Mouse (Mus musculus) spleen, adult 2 months (tissue): ENCODE results near the gene Eri2. TPM values are rescaled to one million over a fixed set of nuclear protein-coding genes. Genes with fewer than 3 reads are reported as not detected.

Experiments
- DNase-seq, 2 experiments: peaks; one replicate each; pipeline versions ENCODE4 v3.0.0 to v3.0.0-alpha.2; 2012 to 2021; ENCODE audit warnings: low spot score in 2 of 2, low read depth in 1 of 2
- H3K27ac ChIP-seq: fragments of 200-500 bp; 2 replicates; pipeline ENCODE4 v1.5.1; 2012; ENCODE audit warnings: low read length, inconsistent platforms; ENCODE audit not compliant: insufficient read depth
- H3K27me3 ChIP-seq: fragments of 200-500 bp; 2 replicates; pipeline ENCODE4 v1.6.1; 2012; ENCODE audit warnings: mild to moderate bottlenecking, moderate library complexity, low read length, inconsistent platforms; ENCODE audit not compliant: control insufficient read depth, insufficient read depth
- H3K36me3 ChIP-seq: fragments of 200-500 bp; 2 replicates; pipeline ENCODE4 v1.6.1; 2012; ENCODE audit warnings: mild to moderate bottlenecking, low read length, inconsistent platforms; ENCODE audit not compliant: control insufficient read depth, insufficient read depth
- H3K4me1 ChIP-seq: fragments of 200-500 bp; 2 replicates; pipeline ENCODE4 v1.6.1; 2011; ENCODE audit warnings: inconsistent platforms; ENCODE audit not compliant: control insufficient read depth, insufficient read depth, insufficient read length
- H3K4me3 ChIP-seq: fragments of 200-500 bp; 2 replicates; pipeline ENCODE4 v1.5.1; 2011; ENCODE audit warnings: mild to moderate bottlenecking, inconsistent platforms; ENCODE audit not compliant: insufficient read depth, insufficient read length; ENCODE audit errors: extremely low read depth
- CTCF ChIP-seq: fragments of 200-500 bp; IDR thresholded peaks from 2 replicates; pipeline ENCODE4 v1.5.1; 2011; ENCODE audit warnings: mild to moderate bottlenecking, inconsistent platforms; ENCODE audit not compliant: insufficient read depth, insufficient read length, insufficient replicate concordance; ENCODE audit errors: extremely low read depth
- POLR2A ChIP-seq: fragments of 200-500 bp; IDR thresholded peaks from 2 replicates; pipeline ENCODE4 v1.6.1; 2011; ENCODE audit warnings: low read depth, low read length, inconsistent platforms
- whole genome bisulfite sequencing: fragments of 180-500 bp; shearing (Covaris S2); methylation state at CpG from one replicate; pipeline ENCODE4 v1.1.7; 2018; 5-methylcytosine and 5-hydroxymethylcytosine counted together
- polyA plus RNA-seq: library from polyadenylated mRNA; depleted of rRNA; stranded (reverse); fragments of >200 nt; gene quantifications from 2 replicates; pipeline ENCODE4 v1.2.3, GENCODE M21; 2012

Gene Eri2
- polyA plus RNA-seq, 1 experiment, result 0.46 TPM

DNA sequence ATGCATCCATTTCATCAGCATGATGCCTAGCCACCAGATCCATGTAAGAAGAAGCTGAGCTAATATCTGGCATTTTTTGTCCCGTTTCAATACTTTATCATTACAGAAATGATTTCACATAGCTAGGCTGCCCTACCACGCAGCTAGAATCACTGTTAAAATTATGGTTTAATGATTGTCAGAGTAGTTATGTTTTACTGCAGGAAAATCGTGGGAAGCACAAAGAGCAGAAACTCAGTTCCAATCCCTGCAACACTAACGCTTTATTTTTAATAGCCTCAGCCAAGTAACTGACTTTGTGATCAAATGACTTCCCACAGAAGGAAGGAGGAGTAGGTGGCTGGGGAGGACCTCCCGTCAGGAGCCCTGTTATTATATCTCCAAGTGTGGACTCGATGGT, 26.9 kb downstream of the Eri2 start:
- 85% methylated on average over 6 of the region's 6 CpGs for WGBS
- H3K4me1 ChIP-seq, result no peaks in the 10 kb centered on the region

DNA sequence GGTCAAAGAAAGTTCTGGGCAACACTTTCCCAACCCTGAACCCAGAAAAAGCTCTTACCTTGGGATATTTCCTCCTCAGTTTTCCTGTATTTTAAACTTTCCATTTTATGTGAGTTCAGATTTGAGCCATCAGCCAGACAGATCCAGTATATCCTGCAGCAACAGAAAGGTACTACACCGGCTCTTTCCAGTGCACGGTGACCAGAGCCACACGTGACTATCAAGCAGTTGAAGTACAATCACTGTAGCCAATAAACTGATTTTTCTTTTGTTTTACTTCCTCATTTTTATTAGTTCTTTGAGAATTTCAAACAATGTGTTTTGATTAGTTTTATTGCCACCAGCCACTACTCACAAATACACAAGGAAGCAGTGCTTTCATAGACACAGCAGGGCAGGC, 29.5 kb downstream of the Eri2 start:
- H3K27me3 ChIP-seq, result no peaks in the 10 kb centered on the region
- H3K36me3 ChIP-seq, result no peaks in the 10 kb centered on the region
- no peak overlapping the region for H3K4me3 ChIP-seq
- WGBS, result 69% methylated on average over 3 of the region's 3 CpGs
- TF ChIP-seq CTCF (no peak), POLR2A (no peak)
- H3K4me1 ChIP-seq, result no peaks in the 10 kb centered on the region
- no peak overlapping the region for H3K27ac ChIP-seq
- DNase-seq, result no peak

More for the DNA sequence above, 26.9 kb downstream of the Eri2 start:
- DNase-seq, result no peak
- H3K27ac ChIP-seq, result no peak overlapping the region
- TF ChIP-seq CTCF (no peak), POLR2A (no peak)
- no peak overlapping the region for H3K4me3 ChIP-seq
- H3K27me3 ChIP-seq, result no peaks in the 10 kb centered on the region
- H3K36me3 ChIP-seq, result no peaks in the 10 kb centered on the region

DNA sequence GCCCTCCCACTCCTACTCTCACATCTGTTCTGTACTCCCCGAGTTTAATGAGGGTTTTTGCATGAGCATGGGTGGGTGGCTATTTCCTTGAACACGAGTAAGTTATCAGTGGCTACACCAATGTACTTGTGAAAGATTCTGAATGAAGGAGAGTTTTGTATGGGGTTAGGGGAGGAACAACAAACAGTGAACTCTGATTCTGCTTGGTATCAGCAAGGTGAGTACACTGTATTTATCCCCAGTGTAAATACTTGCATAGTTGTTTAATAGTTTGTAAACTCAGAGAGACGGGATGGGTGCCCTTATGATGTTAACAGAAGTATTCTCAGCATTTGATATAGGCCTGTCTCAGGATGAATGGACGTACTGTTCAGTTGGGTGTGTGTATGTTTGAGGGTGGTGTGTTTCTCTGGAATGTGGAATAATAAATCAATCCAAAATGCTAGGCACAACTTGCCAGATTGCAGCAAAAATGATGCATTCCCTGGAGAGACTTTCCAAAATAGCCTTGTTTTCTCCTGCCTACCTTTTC, 31.6 kb downstream of the Eri2 start:
- H3K27me3 ChIP-seq, result no peaks in the 10 kb centered on the region
- H3K4me3 ChIP-seq, result no peak overlapping the region
- 67% methylated on average over 4 of the region's 4 CpGs for WGBS
- no peaks in the 10 kb centered on the region for H3K4me1 ChIP-seq
- TF ChIP-seq CTCF (no peak), POLR2A (no peak)
- H3K36me3 ChIP-seq, result no peaks in the 10 kb centered on the region
- no peak overlapping the region for H3K27ac ChIP-seq
- no peak for DNase-seq

DNA sequence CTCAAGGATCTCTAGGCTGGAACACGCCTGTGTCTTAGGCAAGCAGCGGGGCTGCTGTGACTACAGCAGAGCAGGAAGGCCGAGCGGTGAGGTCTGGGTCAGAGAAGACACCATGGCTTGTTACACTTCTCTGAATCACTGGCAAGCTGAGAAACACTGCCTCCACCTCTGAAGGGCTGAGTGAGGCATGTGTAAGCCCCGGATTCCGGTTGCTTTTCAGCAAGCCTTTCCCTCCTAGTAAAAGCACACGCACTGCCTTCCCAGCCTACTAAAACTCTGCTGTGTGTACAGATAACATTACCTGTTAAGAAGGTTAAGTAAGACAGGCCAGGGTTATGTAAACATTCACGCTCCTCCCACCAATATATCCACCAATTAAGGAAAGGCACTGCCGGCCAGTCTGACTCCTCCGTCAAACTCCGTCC, 33.3 kb downstream of the Eri2 start, which contains the start of gene Acsm3:
TSS of gene Acsm3 (plus strand) at position 397 of the 425 bp plus-strand sequence.
- WGBS, result 72% methylated on average over 11 of the region's 11 CpGs
- Histone ChIP-seq H3K4me3 (no peak within 1 kb of the TSS), H3K27ac (no peak within 1 kb of the TSS)

DNA sequence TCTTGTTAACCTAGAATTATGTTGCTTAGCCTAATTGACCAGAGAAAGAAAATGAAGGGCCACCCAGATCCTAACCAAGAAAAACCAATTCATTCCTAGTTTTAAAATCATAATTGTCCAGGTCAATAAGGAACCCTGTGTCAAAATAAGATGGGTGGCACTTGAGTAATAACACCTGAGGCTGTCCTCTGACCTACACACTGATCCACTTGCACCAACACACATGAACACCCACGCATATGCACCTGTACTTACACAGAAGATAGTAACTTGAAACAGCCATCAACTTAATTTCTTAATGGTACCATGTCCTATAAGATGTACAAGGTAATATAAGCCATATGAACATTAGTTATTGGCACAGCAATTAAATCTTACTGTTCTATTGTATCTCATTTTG, 40.2 kb downstream of the Eri2 start:
- WGBS, result 83% methylated on average over 1 of the region's 1 CpGs

More for the DNA sequence above, 33.3 kb downstream of the Eri2 start, which contains the start of gene Acsm3:
- Histone ChIP-seq H3K36me3 (no peaks in the 10 kb centered on the region), H3K27me3 (no peaks in the 10 kb centered on the region), H3K4me1 (no peaks in the 10 kb centered on the region)
- no peak for DNase-seq
- no peak for TF ChIP-seq POLR2A
- no peak for TF ChIP-seq CTCF

DNA sequence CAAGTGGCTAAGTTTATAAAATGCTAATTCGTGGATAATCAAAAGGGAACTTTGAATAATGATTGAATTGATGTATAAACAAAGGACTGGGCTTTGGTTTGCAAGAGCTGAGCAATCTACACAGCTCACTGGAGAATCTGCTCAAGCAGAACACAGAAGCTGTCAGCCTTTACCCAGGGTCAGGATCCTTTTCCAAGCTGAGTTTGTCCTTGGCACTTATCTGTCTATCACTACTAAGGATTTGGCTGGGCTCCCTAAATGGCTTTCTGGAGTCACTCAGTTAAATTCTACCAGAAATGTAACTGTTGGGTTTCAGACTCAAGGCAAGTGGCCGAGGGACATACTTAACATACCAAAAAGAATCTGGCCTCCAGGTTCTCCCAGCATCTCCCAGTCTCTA, 43.9 kb downstream of the Eri2 start:
- Histone ChIP-seq H3K36me3 (no peaks in the 10 kb centered on the region), H3K4me3 (no peak overlapping the region), H3K4me1 (no peaks in the 10 kb centered on the region), H3K27ac (no peak overlapping the region), H3K27me3 (no peaks in the 10 kb centered on the region; the same call in 1 of the 2 replicates)
- DNase-seq, result no peak
- no peak for TF ChIP-seq CTCF
- TF ChIP-seq POLR2A, result no peak
- WGBS, result 60% methylated on average over 2 of the region's 2 CpGs

More for the DNA sequence above, 40.2 kb downstream of the Eri2 start:
- Histone ChIP-seq H3K27ac (no peak overlapping the region), H3K4me1 (no peaks in the 10 kb centered on the region), H3K27me3 (no peaks in the 10 kb centered on the region), H3K36me3 (no peaks in the 10 kb centered on the region), H3K4me3 (no peak overlapping the region)
- TF ChIP-seq POLR2A (no peak), CTCF (no peak)
- no peak for DNase-seq

DNA sequence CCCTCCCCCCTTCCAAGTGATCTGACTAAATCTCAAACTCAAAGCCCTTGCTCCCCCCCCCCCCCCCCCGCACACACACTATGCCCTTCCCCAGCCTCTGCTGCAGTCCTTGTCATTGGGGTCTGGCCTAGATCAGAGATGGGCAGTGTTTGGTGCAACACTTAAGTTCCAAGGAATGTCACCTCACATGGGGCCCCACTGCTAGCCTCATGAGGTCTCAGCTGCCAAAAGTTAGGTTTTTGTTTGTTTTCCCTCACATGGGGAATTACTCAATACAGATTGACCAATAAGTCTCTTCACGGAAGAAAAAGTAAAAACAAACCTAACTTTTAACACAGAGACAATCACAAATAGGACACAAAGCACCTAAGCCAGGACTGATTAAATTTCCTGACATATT, 45.1 kb downstream of the Eri2 start:
- Histone ChIP-seq H3K4me3 (no peak overlapping the region), H3K4me1 (peaks cover 2% of the 10 kb centered on the region; the same call in 1 of the 2 replicates), H3K27me3 (peaks cover 3% of the 10 kb centered on the region; the same call in 1 of the 2 replicates), H3K36me3 (no peaks in the 10 kb centered on the region), H3K27ac (no peak overlapping the region)
- DNase-seq, result no peak
- 88% methylated on average over 2 of the region's 2 CpGs for WGBS
- no peak for TF ChIP-seq POLR2A
- no peak for TF ChIP-seq CTCF

DNA sequence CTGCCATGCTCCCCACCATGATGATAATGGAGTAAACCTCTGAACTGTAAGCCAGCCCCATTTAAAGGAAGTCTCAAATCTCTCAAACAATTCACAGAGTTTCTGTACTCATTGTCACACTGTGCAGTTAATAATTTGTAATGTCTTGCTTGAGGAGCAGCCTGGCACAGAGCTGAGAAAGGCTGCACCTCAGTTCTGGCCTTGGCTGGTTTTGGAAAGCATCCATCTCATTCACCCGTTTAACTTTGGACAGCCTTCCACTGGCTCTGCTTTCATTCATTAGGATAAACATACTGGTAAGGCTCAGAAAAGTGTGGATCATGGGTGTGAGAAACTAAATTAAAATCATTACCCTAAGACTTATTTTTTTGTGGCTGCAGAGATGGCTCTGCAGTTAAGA, 48.0 kb downstream of the Eri2 start:
- H3K27ac ChIP-seq, result no peak overlapping the region
- no peak for DNase-seq
- H3K4me1 ChIP-seq, result peaks cover 2% of the 10 kb centered on the region; the same call in 1 of the 2 replicates
- 91% methylated on average over 1 of the region's 1 CpGs for WGBS
- H3K27me3 ChIP-seq, result peaks cover 3% of the 10 kb centered on the region; the same call in 1 of the 2 replicates
- H3K36me3 ChIP-seq, result no peaks in the 10 kb centered on the region
- H3K4me3 ChIP-seq, result no peak overlapping the region
- TF ChIP-seq POLR2A (no peak), CTCF (no peak)
